Mouse (Mus musculus) fibroblast of lung, adult 2 months (primary cell): Measurements from ENCODE around the gene Adtrp.
A peak's percentile ranks its signal among the peaks of the same experiment; 100 is the strongest.

Source experiments
- DNase-seq: peaks from one replicate; pipeline ENCODE4 v3.0.0-alpha.2; 2011; ENCODE audit warnings: low read depth

Gene Adtrp

GRCm38 (mm10) chr13:41828296-41828754, 19.2 kb downstream of the Adtrp start:
- DNase-seq = no peak

GRCm38 (mm10) chr13:41827581-41827980, 19.9 kb downstream of the Adtrp start:
- no peak for DNase-seq

DNA sequence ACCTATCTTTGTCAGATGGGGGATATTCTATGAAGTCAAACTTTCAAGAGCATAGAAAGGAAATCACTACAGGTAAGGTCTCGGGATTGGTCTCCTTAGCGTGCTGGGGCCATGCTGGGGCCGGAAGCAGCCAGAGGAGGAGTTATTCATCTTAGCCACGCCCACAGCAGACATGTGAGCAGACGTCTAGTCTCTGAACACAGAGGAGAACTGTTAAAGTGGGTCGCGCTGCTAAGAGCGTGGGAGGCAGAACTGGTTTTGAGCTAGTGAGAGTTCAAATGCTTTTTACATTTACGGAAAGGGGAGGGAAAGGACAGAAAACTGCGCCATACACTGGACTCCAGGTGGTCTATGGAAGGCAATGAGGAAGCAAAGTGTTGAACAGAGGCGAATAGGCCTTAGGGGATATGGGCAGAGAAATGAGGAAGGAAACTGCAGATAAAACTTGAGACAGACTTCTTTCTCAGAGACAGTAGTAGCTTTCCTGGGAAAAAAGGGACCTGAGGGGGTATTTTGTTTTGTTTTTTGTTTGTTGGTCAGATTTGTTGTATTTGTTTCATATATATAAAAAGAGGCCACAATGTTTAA, 22.0 kb downstream of the Adtrp start:
- DNase-seq = no peak

DNA sequence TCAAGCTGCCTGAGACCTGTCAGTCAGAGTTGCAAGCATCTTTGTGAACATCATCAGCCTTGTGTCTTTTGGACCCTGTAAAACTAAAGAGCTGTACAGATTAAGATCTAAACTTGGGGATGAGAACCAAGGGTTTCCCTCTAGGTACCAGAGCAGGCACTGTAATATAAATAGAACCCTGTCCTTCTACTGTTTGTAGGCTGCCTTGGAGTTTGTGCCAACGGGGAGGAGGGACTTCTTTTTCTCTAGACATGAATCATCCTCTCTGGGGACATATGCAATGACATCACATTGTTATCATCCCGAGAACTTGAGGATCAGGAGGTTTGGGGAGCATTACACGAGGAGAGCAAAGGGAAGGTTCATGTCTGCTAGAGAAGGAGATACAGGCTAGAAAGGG, 24.4 kb downstream of the Adtrp start:
- no peak for DNase-seq

GRCm38 (mm10) chr13:41822617-41823016, 24.9 kb downstream of the Adtrp start:
- DNase-seq = no peak

- no peak for DNase-seq
Observed at GRCm38 (mm10) chr13:41822091-41822490, 25.4 kb downstream of the Adtrp start.

- peak; percentile 13 for DNase-seq
Observed at GRCm38 (mm10) chr13:41820947-41821346, 26.5 kb downstream of the Adtrp start.

DNA sequence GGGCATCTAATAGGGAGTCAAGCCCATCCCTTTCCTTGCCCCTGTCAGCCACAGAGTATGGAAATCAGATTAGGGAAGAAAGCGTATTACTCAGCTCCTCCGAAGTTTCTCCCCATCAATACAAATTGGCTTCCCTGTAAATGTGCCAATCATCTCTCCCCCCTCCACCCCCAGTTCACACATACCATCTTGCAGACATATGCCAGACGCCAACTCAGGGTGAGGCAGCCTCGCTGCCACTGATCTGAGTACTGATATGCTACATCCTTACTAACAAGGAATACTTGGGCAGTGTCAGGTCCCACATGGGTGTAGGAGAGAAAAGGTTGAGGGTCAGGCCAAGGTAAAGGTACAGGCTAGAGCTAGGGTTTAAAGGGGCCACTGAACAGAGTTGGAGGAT, 27.6 kb downstream of the Adtrp start:
- DNase-seq = no peak

- DNase-seq = no peak
Observed at GRCm38 (mm10) chr13:41819484-41819883, 28.0 kb downstream of the Adtrp start.

DNA sequence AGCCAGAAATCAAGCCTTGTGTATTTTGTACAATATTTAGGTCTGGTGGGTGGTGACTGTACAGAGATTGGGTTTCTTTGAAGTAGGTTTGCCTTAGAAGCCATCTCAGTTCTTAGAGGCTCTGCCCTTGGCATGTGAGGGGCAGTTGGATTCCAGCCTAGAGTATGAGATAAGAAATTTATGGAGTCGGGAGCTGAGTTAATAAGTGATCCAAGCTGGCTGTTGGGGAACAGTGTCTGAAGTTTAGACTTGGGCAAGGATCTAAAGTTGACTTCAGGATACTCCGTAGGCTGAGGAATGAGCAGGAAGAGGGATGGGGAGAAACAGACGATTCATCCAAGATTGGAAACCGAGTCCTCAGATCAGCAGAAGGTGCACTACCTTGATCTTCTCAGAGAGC, 29.9 kb downstream of the Adtrp start:
- DNase-seq = no peak

DNA sequence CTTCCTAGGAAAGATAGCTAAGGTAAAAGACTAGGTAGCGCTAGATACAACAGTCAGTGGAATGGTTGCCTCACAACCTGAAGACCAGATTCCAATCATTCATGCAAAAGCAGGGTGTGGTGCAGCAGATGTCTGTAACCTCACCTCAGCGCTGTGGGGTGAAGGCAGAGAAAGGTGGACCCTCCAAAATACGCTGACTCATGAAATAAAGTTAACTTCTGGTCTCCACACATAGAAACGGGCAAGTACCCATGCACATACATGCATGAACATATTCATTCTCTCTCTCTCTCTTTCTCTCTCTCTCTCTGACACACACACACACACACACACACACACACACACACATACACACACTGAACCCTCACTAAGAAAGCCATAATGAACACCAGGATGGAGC, 30.8 kb downstream of the Adtrp start:
- no peak for DNase-seq

- no peak for DNase-seq
Observed at GRCm38 (mm10) chr13:41810776-41811175, 36.7 kb downstream of the Adtrp start.

DNA sequence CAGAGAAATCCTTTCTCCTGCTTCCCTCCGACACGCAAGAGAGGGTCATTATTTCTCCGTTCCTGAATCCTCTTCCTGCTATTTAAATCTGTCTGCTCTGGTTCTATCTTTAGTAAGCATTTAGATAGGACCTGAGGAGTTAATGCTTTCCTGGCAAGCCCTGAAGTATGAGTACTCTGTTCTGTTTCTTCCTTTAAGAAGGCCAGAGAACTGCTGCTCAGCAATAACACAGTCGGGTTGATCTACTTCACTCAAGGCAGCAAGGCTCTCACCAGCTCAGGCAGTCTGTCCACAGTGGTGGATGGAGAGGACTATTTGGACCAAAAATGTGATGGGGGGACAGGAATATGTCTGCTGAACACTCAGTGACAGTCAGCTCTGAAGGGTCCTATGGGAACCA, 39.7 kb downstream of the Adtrp start:
- no peak for DNase-seq

GRCm38 (mm10) chr13:41807300-41807699, 40.2 kb downstream of the Adtrp start:
- no peak for DNase-seq

- DNase-seq = no peak
Observed at GRCm38 (mm10) chr13:41805138-41805820, 42.2 kb downstream of the Adtrp start.

DNA sequence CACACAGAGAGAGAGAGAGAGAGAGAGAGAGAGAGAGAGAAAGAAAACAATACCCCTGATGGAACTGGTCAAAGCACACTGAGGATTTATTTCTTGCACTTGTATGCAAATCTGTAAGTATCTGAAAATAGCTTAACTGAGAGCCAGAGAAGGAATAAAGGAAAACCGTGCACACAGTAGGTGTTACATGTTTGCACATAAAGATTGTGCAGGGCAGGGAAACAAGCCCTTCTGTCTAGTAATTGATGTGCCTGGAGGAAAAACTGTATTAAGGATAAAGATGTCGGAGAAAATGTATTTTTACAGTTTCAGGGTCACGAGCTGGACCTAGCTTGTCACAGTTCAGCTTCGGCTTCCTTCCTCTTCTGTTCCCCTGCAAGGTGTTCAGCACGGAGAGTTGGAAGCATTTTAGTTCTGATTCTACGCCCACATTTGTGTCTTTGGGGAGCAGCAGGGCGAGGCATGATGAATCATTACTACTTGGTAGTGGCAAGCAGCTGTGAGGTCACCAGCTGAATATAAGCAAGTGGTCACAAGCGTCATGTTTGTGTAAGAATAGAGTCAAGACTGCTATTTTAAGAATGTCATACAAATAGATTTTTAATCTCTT, 43.7 kb downstream of the Adtrp start:
- DNase-seq = no peak

GRCm38 (mm10) chr13:41801177-41801636, 46.3 kb downstream of the Adtrp start:
- DNase-seq = no peak

GRCm38 (mm10) chr13:41792849-41793248, 54.6 kb downstream of the Adtrp start:
- DNase-seq = no peak

DNA sequence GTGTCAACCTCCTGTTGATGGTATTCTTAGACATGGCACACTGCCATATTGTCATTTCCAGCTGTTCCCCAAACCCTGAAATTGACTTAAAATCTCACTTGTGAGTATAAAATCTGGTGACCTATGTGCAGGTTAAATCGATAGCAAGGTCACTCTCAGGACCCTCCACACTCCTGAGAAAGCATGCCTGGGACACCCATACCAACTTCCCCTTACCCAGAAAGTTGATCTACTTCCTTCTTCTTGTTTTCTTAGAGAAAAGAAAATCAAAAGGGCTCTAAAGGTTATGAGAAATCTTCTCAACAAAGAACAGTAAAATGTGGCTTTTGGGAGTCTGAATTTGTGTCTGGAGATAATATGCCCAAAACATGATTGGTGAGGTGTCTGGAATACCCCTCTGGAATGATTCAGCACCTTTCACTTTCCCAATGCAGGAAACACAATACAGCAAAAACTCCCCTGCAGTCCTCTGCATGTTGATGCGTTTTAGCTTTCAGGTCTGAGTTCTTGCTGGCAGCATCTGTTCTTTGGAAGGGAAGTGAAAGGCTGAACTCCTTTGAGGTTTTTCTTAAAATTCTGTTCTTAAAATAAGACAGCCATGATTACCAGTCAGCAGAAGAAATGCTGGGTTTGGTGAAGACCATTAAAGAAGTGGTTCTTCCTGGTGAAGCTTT, 59.5 kb downstream of the Adtrp start:
- DNase-seq = no peak

DNA sequence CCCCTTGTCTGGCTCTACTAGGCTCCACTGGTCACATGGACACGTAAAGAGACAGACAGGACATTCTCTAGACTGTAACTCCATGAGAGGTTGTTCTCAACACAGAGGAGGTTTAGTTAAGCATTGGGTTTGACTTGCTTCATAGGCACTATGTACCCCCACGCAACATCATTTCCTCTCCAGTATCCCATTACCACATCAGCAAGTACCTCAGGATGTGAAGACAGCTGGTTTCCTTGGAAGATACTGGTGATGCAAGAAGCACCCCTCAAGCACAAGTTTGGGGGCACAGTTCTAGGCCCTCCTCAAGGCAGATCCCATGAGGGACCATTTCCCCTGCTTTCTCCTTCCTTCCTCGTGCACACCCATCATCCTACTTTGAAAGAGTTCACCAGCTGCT, 60.8 kb downstream of the Adtrp start:
- no peak for DNase-seq

DNA sequence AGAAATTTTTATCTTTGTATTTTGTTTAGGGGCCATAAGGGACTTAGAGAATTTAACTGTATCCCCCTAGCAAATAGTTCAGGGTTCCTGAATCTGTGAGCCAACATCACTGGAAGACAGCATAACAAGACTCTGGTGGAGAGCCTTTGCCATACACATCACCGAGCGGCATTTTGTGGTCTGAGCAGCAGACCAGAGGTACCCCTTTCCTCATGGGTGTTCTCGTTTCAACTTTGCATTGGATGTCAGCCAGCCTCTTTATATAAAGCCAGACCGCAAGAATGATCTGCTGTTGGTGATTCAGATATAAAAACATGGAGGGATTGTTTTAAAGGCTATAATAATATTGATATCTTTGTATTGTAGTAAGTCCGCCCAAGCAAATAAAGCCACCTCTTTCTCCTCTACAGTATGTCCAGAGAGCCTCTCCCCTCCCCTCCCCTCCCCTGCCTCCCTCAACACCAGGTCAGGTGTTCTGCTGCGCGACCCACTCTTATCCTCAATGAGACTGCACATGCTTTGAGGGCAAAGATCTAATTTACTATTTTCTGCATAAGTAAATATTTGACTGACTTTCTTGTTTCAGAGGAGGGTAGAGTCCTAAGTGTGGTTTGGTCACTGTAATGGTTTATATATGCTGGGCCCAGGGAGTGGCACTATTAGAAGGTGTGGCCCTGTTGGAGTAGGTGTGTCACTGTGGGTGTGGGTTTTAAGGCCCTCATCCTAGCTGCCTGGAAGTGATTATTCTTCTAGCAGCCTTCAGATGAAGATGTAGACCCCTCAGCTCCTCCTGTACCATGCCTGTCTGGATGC, 62.4 kb downstream of the Adtrp start:
- no peak for DNase-seq

- DNase-seq = no peak
Observed at GRCm38 (mm10) chr13:41780296-41780695, 67.2 kb downstream of the Adtrp start.
